Mouse (Mus musculus): ENCODE data around the gene Wfdc10. TPM values are rescaled to one million over a fixed set of nuclear protein-coding genes. Genes with fewer than 3 reads are reported as not detected.
"Not testable (repeated sequence)": the region's sequence is repeated elsewhere in the genome, so short reads cannot be mapped to it uniquely, and the experiment has no call there.

Gene Wfdc10
- not detected in 2 replicates for polyA plus RNA-seq (2015; fragmentation: Nextera tagmentation; extraction: Ambion mirVana)

DNA sequence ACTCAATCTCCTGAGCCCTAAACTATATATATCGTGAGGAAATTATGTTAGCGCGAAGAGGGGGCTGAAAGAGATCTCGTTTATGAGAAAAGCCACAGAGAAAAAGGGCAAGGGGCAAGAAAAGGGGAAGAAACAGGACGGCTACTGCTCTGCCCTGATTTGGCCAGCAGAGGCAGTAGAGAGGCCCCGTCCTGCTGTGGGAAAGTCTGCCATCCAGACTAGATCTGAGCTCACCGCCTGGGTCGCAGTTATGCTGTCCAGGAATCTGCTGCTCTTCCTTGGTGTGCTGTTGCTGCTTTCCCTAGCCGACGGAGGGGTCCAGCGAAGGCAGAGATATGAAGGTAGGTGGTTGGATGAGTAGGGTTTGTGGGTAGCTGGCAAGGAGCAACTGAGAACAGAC, at the start of gene Wfdc10:
Gene Wfdc10 (plus strand): TSS at position 189 of the 400 bp plus-strand sequence.
- no peaks in the 10 kb centered on the region for H3K4me1 ChIP-seq
- no peak within 1 kb of the TSS for H3K9ac ChIP-seq
- H3K36me3 ChIP-seq: no peaks in the 10 kb centered on the region
- 0 out of 2 replicates have a peak, but pooled peaks cover 4% of the 10 kb centered on the region for H3K27me3 ChIP-seq
- no peak within 1 kb of the TSS for H3K27ac ChIP-seq
- ATAC-seq (ENCODE audit: insufficient number of reproducible peaks, low FRiP score, low TSS enrichment, low read depth): no peak
- H3K4me2 ChIP-seq: no peak within 1 kb of the TSS
- H3K9me3 ChIP-seq: no peaks in the 10 kb centered on the region
- no peak within 1 kb of the TSS for H3K4me3 ChIP-seq
- WGBS: 17% methylated on average over 11 of the region's 11 CpGs

DNA sequence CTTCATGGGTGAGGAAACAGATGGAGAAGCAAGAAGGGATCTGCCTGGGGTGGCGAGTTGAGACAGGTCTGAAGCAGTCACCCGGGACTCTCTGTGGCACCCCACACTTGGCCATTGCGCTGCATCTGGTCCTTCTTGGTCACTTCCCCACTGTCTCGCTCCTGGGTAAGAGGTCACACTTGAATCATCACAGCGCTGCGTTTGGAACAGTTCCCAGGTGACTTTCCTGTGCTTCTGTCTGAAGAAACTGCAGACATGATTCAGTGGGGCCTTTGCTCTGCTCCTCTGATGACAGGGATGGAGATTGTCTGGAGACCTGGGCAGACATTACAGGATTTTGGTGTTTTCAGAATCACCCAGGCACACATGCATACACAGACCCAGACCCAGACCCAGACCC, 47.1 kb upstream of the Wfdc10 start:
- Histone ChIP-seq H3K27ac (no peak overlapping the region), H3K4me3 (no peak overlapping the region), H3K27me3 (no peaks in the 10 kb centered on the region), H3K9ac (no peak overlapping the region), H3K4me2 (no peak overlapping the region), H3K4me1 (no peaks in the 10 kb centered on the region), H3K9me3 (no peaks in the 10 kb centered on the region), H3K36me3 (no peaks in the 10 kb centered on the region)
- ATAC-seq (ENCODE audit: insufficient number of reproducible peaks, low FRiP score, low TSS enrichment, low read depth): no peak
- WGBS: 67% methylated on average over 6 of the region's 6 CpGs

DNA sequence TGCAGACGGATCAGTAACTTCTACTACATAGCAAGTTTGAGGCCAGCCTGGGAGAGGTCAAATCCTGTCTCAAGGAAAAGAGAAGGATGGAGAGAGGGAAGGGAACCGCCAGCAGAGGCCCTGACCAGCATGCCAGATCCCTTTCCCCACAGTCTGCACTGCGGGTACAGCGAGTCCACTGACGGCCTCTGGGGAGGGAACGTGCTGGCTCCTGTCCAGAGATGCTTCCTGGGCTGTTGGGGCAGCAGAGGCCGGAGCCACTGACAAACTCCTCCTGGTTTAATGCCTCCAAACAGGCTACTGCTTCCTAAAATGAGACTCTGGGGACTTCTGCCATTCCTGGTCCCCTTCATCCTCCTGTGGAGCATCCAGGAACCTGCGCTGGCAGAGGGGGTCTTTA, 42.4 kb upstream of the Wfdc10 start, which contains the start of the genes Wfdc6b and Wfdc8:
Gene Wfdc6b (plus strand): TSS at position 52 of the 400 bp plus-strand sequence.
Gene Wfdc8 (minus strand): TSS at position 156 of the 400 bp plus-strand sequence.
- not testable (repeated sequence) for H3K27me3 ChIP-seq; H3K9me3 ChIP-seq; H3K4me3 ChIP-seq; H3K4me1 ChIP-seq; H3K27ac ChIP-seq; H3K9ac ChIP-seq; H3K36me3 ChIP-seq; H3K4me2 ChIP-seq; ATAC-seq (ENCODE audit: insufficient number of reproducible peaks, low FRiP score, low TSS enrichment, low read depth)
- 49% methylated on average over 8 of the region's 8 CpGs for WGBS

DNA sequence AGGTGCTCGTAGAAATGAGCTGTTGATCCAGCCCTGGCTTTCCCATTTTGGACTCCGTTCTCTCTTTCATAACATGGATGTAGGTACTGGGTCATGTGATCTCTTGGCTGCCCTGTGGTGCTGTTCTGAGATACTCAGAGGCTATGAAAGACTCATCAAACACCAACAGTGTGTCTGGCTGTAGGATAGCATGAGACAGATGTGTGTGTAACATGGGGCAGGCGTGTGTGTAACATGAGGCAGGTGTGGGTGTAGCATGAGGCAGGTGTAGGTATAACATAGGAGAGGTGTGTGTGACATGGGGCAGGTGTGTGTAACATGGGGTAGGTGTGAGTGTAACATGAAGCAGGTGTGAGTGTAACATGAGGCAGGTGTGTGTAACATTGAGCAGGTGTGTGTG, 40.5 kb upstream of the Wfdc10 start:
- no peak overlapping the region for H3K27ac ChIP-seq
- WGBS: 87% methylated on average over 3 of the region's 3 CpGs
- no peak overlapping the region for H3K4me3 ChIP-seq
- no peaks in the 10 kb centered on the region for H3K36me3 ChIP-seq
- no peak overlapping the region for H3K4me2 ChIP-seq
- no peaks in the 10 kb centered on the region for H3K27me3 ChIP-seq
- ATAC-seq (ENCODE audit: insufficient number of reproducible peaks, low FRiP score, low TSS enrichment, low read depth): no peak
- no peaks in the 10 kb centered on the region for H3K9me3 ChIP-seq
- H3K4me1 ChIP-seq: no peaks in the 10 kb centered on the region
- no peak overlapping the region for H3K9ac ChIP-seq

DNA sequence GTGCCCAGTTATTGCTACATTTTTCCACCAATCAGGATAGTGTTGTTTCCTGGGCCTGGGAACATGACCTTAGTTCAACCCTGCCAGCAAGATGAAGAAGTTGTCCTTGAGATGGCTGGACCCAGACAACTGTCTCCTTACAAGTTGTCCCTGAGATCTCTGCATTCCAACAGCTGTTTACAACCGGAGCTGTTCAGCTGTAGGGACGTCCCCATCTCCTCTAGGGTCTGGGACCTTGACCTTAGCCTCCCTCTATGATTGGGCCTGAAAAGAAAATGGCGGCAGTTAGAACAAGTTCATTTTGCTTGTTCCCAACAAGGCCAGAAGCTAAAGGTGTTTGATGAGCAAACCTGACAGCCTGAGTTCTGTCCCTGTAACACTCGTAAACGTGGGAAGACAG, 36.8 kb upstream of the Wfdc10 start:
- 65% methylated on average over 5 of the region's 5 CpGs for WGBS
- Histone ChIP-seq H3K4me3 (no peak overlapping the region), H3K9ac (no peak overlapping the region), H3K9me3 (no peaks in the 10 kb centered on the region), H3K4me2 (no peak overlapping the region), H3K27ac (no peak overlapping the region), H3K4me1 (no peaks in the 10 kb centered on the region), H3K27me3 (no peaks in the 10 kb centered on the region), H3K36me3 (no peaks in the 10 kb centered on the region)
- ATAC-seq (ENCODE audit: insufficient number of reproducible peaks, low FRiP score, low TSS enrichment, low read depth): no peak

DNA sequence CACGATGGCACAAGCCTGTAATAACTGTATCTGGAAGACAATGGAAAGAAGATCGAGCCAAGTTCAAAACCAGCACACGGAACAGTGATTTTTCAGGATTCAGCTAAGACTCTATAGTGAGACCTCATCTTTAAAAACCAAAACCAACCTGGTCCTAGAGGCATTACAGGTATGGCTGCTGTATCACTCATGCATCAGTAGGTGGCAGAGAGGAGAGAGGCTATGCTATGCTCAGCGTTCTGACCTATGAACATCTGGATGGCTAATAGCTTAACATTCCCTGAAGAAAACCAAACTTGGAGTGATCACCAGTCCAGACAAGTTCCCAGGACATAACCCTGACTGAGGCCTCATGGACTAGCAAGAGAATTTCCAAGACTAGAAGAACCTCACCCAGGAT, 34.1 kb upstream of the Wfdc10 start:
- Histone ChIP-seq H3K4me3 (no peak overlapping the region), H3K4me2 (no peak overlapping the region), H3K27me3 (no peaks in the 10 kb centered on the region), H3K9me3 (no peaks in the 10 kb centered on the region), H3K9ac (no peak overlapping the region), H3K27ac (no peak overlapping the region), H3K36me3 (no peaks in the 10 kb centered on the region), H3K4me1 (no peaks in the 10 kb centered on the region)
- no peak for ATAC-seq (ENCODE audit: insufficient number of reproducible peaks, low FRiP score, low TSS enrichment, low read depth)
- 78% methylated on average over 4 of the region's 4 CpGs for WGBS

DNA sequence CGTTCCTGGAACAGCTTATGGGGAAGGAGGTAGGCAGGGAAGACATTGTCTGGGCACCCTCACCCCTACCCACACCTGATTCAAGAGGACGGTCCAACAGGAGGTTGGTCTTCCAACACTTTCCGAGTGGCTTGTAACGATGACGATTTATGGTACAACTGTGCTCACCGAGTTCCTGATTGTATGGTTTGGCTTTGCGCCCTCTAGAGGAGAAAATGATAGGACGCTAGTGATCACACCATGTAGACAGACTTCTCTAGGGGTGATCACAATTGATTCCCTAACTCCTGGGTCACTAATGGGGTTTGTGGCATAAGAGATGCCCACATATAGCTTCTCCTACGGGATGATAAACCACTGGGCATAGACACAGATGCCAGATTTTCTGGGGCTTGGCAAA, 20.6 kb upstream of the Wfdc10 start:
- H3K9me3 ChIP-seq: no peaks in the 10 kb centered on the region
- no peak overlapping the region for H3K9ac ChIP-seq
- no peaks in the 10 kb centered on the region for H3K36me3 ChIP-seq
- H3K4me3 ChIP-seq: no peak overlapping the region
- no peaks in the 10 kb centered on the region for H3K4me1 ChIP-seq
- no peaks in the 10 kb centered on the region for H3K27me3 ChIP-seq
- H3K4me2 ChIP-seq: no peak overlapping the region
- ATAC-seq (ENCODE audit: insufficient number of reproducible peaks, low FRiP score, low TSS enrichment, low read depth): no peak
- WGBS: 79% methylated on average over 9 of the region's 9 CpGs
- no peak overlapping the region for H3K27ac ChIP-seq

DNA sequence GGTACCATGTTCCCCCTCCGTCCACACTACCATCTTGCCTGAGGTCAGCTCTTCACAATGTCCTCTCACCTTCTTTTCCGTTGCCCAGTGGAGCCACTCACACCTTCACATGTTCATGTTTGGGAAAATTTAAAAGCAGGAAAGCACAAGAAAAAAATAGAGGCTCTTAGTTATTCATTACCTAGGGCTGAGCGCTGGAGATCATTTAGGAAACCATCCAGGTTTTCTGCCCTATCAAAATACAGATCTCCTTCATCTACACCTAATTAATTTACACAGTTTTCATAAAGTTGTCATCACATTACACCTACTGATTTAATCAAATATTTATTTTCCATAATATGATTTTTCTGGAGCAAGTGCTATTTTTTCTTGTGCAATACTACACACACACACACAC, 17.1 kb upstream of the Wfdc10 start, which contains the start of gene Wfdc16:
Gene Wfdc16 (minus strand): TSS at position 101 of the 400 bp plus-strand sequence.
- Histone ChIP-seq H3K27me3 (no peaks in the 10 kb centered on the region), H3K4me3 (no peak within 1 kb of the TSS), H3K27ac (no peak within 1 kb of the TSS), H3K36me3 (no peaks in the 10 kb centered on the region), H3K4me1 (no peaks in the 10 kb centered on the region), H3K9ac (no peak within 1 kb of the TSS), H3K9me3 (no peaks in the 10 kb centered on the region), H3K4me2 (no peak within 1 kb of the TSS)
- 86% methylated on average over 3 of the region's 3 CpGs for WGBS
- no peak for ATAC-seq (ENCODE audit: insufficient number of reproducible peaks, low FRiP score, low TSS enrichment, low read depth)

DNA sequence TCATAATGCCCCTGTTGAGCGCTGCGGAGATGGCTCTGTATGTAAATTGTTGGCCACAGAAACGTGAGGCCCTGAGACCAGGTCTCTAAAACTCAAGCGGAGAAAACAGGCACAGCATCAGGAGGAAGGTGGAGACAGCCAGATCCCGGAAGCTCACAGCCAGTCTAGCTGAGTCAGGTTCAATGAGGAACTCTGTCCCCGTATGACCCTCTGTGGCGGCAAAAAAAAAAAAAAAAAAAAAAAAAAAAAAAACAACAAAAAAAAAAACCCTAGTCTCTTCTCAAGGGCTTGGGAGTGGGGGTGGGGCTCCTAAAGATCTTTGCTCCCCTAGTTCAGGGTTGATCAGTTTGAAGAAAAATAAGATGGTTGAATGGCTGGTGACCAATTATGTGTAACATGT, 14.7 kb upstream of the Wfdc10 start:
- Histone ChIP-seq H3K9ac (no peak overlapping the region), H3K27ac (no peak overlapping the region), H3K27me3 (no peaks in the 10 kb centered on the region), H3K4me1 (no peaks in the 10 kb centered on the region), H3K4me2 (no peak overlapping the region), H3K4me3 (no peak overlapping the region), H3K9me3 (no peaks in the 10 kb centered on the region), H3K36me3 (no peaks in the 10 kb centered on the region)
- WGBS: 68% methylated on average over 7 of the region's 7 CpGs
- no peak for ATAC-seq (ENCODE audit: insufficient number of reproducible peaks, low FRiP score, low TSS enrichment, low read depth)

DNA sequence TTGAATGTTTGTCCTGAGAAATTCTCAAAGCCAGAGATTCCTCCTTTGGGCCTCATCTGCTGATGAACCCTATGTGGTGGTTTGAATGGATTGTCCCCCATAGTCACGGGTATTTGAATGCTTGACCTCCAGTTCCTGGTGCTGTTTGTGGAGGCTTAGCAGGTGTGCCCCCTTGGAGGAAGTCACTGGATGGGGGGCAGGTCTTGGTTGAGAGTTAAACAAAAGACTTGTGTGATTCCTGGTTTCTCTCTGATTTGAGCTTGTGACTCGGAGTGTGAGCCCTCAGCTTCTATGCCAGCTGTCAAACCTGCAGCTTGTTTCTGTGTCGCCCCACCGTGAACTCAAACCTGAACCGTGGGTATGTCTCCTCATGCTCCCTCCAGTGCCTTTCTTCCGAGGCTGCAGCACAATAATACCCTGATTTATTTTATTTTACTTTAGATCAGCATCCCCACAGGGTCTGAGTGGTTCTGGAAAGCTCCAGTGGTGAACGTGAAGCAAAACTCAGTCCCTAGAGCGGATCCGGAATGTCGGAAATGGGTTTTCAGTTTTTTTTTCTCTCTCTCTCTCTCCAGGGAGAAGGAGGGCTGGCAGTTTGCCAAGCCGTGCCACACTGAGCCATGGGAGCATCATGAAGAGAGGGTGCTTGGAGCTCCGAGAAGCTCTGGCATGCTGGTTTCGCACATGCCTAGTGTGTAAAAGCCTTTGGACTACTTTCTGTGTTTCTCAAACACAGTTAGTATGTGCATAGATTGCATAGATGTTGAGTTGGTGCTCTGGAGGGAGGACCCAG, 13.8 kb upstream of the Wfdc10 start:
- ATAC-seq (ENCODE audit: insufficient number of reproducible peaks, low FRiP score, low TSS enrichment, low read depth): no peak
- H3K27ac ChIP-seq: no peak overlapping the region
- H3K9ac ChIP-seq: no peak overlapping the region
- no peak overlapping the region for H3K4me2 ChIP-seq
- no peaks in the 10 kb centered on the region for H3K36me3 ChIP-seq
- H3K4me1 ChIP-seq: no peaks in the 10 kb centered on the region
- 79% methylated on average over 13 of the region's 13 CpGs for WGBS
- H3K4me3 ChIP-seq: no peak overlapping the region
- H3K9me3 ChIP-seq: no peaks in the 10 kb centered on the region
- no peaks in the 10 kb centered on the region for H3K27me3 ChIP-seq

DNA sequence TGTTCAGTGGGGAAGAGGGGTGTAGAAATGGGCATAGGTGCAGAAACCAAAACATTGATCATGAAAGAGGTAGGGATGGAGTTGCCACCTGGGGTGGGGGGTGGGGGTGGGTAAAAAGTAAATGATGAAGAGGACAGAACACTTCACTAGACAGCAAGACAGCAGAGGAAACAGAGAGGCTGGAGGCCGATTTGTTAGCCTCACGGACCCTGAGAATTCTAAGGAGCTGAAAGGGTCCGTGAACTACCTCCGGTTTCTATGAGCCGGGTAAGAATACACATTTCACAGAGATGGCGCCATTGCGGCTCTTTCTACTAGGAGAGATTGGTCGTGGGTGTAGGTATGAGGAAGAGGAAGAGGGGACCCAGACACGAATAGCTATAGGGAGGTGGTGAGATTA, 637 bp downstream of the Wfdc10 start, which contains the start of gene Wfdc9:
Gene Wfdc9 (minus strand): TSS at position 101 of the 400 bp plus-strand sequence.
- Histone ChIP-seq H3K4me2 (no peak within 1 kb of the TSS), H3K9me3 (no peaks in the 10 kb centered on the region), H3K4me1 (no peaks in the 10 kb centered on the region), H3K27me3 (0 out of 2 replicates have a peak, but pooled peaks cover 4% of the 10 kb centered on the region), H3K9ac (no peak within 1 kb of the TSS), H3K27ac (no peak within 1 kb of the TSS), H3K36me3 (no peaks in the 10 kb centered on the region), H3K4me3 (no peak within 1 kb of the TSS)
- WGBS: 80% methylated on average over 9 of the region's 9 CpGs
- ATAC-seq (ENCODE audit: insufficient number of reproducible peaks, low FRiP score, low TSS enrichment, low read depth): no peak

DNA sequence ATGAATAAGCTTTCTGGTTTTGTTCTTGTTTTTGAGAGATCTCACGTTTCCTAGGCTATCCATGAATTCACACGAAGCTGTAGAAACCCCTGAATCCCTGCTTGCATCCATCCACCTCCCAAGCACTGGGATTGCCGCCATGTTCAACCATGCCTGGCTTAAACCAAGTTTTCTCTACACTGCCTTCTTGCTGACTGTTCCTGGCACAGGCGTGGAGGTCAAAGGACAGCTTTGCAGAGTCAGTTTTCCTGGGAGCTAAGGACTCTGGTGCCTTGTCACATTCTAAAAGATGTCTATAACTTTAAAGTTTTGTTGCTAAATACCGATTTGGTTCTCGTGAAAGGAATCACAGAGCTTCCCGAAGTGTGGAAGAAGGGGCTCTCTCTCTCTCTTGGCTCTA, 9.0 kb downstream of the Wfdc10 start:
- Histone ChIP-seq H3K4me2 (no peak overlapping the region), H3K36me3 (no peaks in the 10 kb centered on the region), H3K9me3 (no peaks in the 10 kb centered on the region), H3K4me3 (no peak overlapping the region), H3K9ac (no peak overlapping the region), H3K27me3 (no peaks in the 10 kb centered on the region), H3K27ac (no peak overlapping the region), H3K4me1 (no peaks in the 10 kb centered on the region)
- WGBS: 83% methylated on average over 7 of the region's 7 CpGs
- no peak for ATAC-seq (ENCODE audit: insufficient number of reproducible peaks, low FRiP score, low TSS enrichment, low read depth)
